Comparison of ENCODE assay signal across 23 mouse cellular contexts in the genomic region with DNA sequence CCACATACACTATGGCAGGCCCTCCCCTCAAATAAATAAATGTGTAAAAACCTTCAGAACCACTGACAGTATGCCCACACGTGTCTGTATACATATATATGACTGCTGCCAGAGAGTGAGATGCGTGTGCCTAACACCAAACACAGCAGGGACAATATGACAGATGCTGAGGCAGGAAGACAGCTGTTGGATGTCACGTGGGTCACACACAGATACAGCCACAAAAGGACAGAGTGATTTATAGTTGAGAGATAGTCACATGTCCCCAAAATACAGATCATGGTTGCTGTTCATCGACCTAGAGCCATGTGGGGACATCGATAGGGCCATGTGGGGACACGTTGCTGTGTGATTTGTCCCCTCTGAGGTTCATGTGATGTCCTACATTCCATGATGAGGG. TPM values are rescaled to one million over a fixed set of nuclear protein-coding genes. Genes with fewer than 3 reads are reported as not detected.
DNase-seq lines count a peak whose midpoint lies in the region; ATAC-seq and TF ChIP-seq lines count a peak whose summit lies in the region.
"Had no signal": no experiment of that assay in that cellular context is flagged by ENCODE, and none has a peak within 500 bp of the region (broad histone marks: within the 10 kb centered on the region; RNA-seq: fewer than 3 reads in every experiment).

No protein-coding gene starts in this region.

- no peak for ATAC-seq in lung, postnatal 0 days
- no peak for ATAC-seq in granulocyte monocyte progenitor cell, adult 5-6 weeks (replicated peaks; ENCODE audit: poor library complexity, severe bottlenecking)
- ATAC-seq: activated CD4-positive, CD25-positive, alpha-beta regulatory T cell, adult 4 months; CD4-positive, CD25-positive, alpha-beta regulatory T cell, adult 4 months; Patski had no signal

- H3K27me3 ChIP-seq in C2C12 (ENCODE audit: control insufficient read depth, insufficient read depth, insufficient read length) (no peaks in the 10 kb centered on the region), MEL (ENCODE audit: control insufficient read depth in 1 of 2, insufficient read depth in 2 of 2, low read length in 2 of 2) (no peaks in the 10 kb centered on the region), myocyte (ENCODE audit: control insufficient read depth, insufficient read depth, insufficient read length) (no peaks in the 10 kb centered on the region)
- H3K27me3 ChIP-seq in lung, postnatal 0 days (replicated peaks; ENCODE audit: insufficient read depth, low read length): no peaks in the 10 kb centered on the region
- H3K27me3 ChIP-seq: CH12.LX, Patski had no signal

- no peaks in the 10 kb centered on the region for H3K9me3 ChIP-seq in MEL (replicated peaks; ENCODE audit: insufficient read depth, low read length)
- H3K9me3 ChIP-seq in lung, postnatal 0 days (ENCODE audit: low read length): no peaks in the 10 kb centered on the region
- H3K9me3 ChIP-seq: G1E had no signal

- no peaks in the 10 kb centered on the region for H3K79me3 ChIP-seq in C2C12 (ENCODE audit: low read depth)

- H3ac ChIP-seq in C2C12 (ENCODE audit: control insufficient read depth, insufficient read length, low read depth) (no peak overlapping the region), myocyte (ENCODE audit: control insufficient read depth, insufficient read length) (no peak overlapping the region)

- no peak overlapping the region for H3K27ac ChIP-seq in MEL (ENCODE audit: control insufficient read depth, low read depth, low read length)
- H3K27ac ChIP-seq in lung, postnatal 0 days (ENCODE audit: low read length): no peak overlapping the region
- no peak overlapping the region for H3K27ac ChIP-seq in left cerebral cortex, adult 2 months

- no peaks in the 10 kb centered on the region for H3K4me1 ChIP-seq in MEL (ENCODE audit: control insufficient read depth in 1 of 2, insufficient read depth in 2 of 2, low read length in 2 of 2)
- no peaks in the 10 kb centered on the region for H3K4me1 ChIP-seq in lung, postnatal 0 days (ENCODE audit: insufficient read depth, low read depth, low read length)

- TF ChIP-seq EP300 in MEL (IDR thresholded peaks at IDR 0.05; ENCODE audit: low read depth in 1 of 2, low read length in 2 of 2): no peak
- TF ChIP-seq EP300 in lung, postnatal 0 days (IDR thresholded peaks at IDR 0.05): no peak

- no peak overlapping the region for H3K9ac ChIP-seq in MEL (ENCODE audit: control insufficient read depth, low read depth, low read length, poor library complexity, severe bottlenecking)
- no peak overlapping the region for H3K9ac ChIP-seq in lung, postnatal 0 days (replicated peaks; ENCODE audit: low read depth)

- TF ChIP-seq RAD21 in MEL (IDR thresholded peaks at IDR 0.05; ENCODE audit: low read depth, low read length): no peak

- TF ChIP-seq CTCF in C2C12 (IDR thresholded peaks at IDR 0.05; ENCODE audit: control insufficient read depth, insufficient read depth, insufficient read length): no peak
- TF ChIP-seq CTCF in MEL (IDR thresholded peaks at IDR 0.05 in 2 of 3, conservative IDR thresholded peaks at IDR 0.05 in 1 of 3; ENCODE audit: control insufficient read depth in 1 of 3, insufficient read depth in 1 of 3, low read depth in 2 of 3, low read length in 3 of 3, poor library complexity in 1 of 3, severe bottlenecking in 1 of 3): no peak
- TF ChIP-seq CTCF in lung, postnatal 0 days (IDR thresholded peaks at IDR 0.05): no peak
- TF ChIP-seq CTCF in left cerebral cortex, adult 2 months (IDR thresholded peaks at IDR 0.05): no peak

- 68% methylated on average over 6 of the region's 6 CpGs for WGBS in lung, postnatal 0 days

- H3K79me2 ChIP-seq in C2C12 (ENCODE audit: control insufficient read depth, insufficient read depth) (no peaks in the 10 kb centered on the region), MEL (ENCODE audit: control insufficient read depth, insufficient read depth, low read length, poor library complexity) (no peaks in the 10 kb centered on the region), myocyte (ENCODE audit: control insufficient read depth, insufficient read depth) (no peaks in the 10 kb centered on the region)

- TF ChIP-seq POLR2A in MEL (IDR thresholded peaks at IDR 0.05; ENCODE audit: control insufficient read depth in 1 of 2, insufficient read depth in 1 of 2, low read depth in 1 of 2, low read length in 2 of 2, poor library complexity in 1 of 2) (no peak), myocyte (IDR thresholded peaks at IDR 0.05; ENCODE audit: insufficient read length, low read depth) (no peak)

- H3K4me2 ChIP-seq in myocyte (ENCODE audit: low read depth): no peak overlapping the region
- H3K4me2 ChIP-seq in lung, postnatal 0 days (replicated peaks; ENCODE audit: low read depth, low read length): no peak overlapping the region

- H3K4me3 ChIP-seq in C2C12 (ENCODE audit: insufficient read depth, poor library complexity, severe bottlenecking) (no peak overlapping the region), MEL (ENCODE audit: control insufficient read depth in 1 of 2, insufficient read depth in 1 of 2, low read depth in 2 of 2, low read length in 2 of 2) (no peak overlapping the region), myocyte (no peak overlapping the region)
- H3K4me3 ChIP-seq in lung, postnatal 0 days (ENCODE audit: low read depth, low read length): no peak overlapping the region
- H3K4me3 ChIP-seq in left cerebral cortex, adult 2 months: no peak overlapping the region

- intact Hi-C loops in left cerebral cortex, adult 2 months (cut with DNase I): no loop called here

- H3K36me3 ChIP-seq in C2C12 (ENCODE audit: control insufficient read depth, insufficient read depth) (peaks cover 4% of the 10 kb centered on the region), MEL (ENCODE audit: control insufficient read depth in 1 of 2, insufficient read depth in 2 of 2, low read length in 2 of 2) (peaks cover 0 to 3% of the 10 kb centered on the region in 2 experiments; a peak in 1 of 4 replicates), myocyte (ENCODE audit: control insufficient read depth, insufficient read depth) (no peaks in the 10 kb centered on the region)
- peaks cover 10% of the 10 kb centered on the region for H3K36me3 ChIP-seq in lung, postnatal 0 days (ENCODE audit: insufficient read depth, low read length)

- DNase-seq in MEL (ENCODE audit: low read depth, low spot score): no peak
- no peak for DNase-seq in lung, postnatal 0 days (ENCODE audit: low spot score)
- no peak for DNase-seq in left cerebral cortex, adult 2 months (ENCODE audit: extremely low spot score in 1 of 2, low spot score in 2 of 2)
- DNase-seq: adrenal gland, adult 2 months; adrenal gland, adult 8-10 months; adrenal gland, postnatal 10 days; adrenal gland, postnatal 14 days; adrenal gland, postnatal 25 days; adrenal gland, postnatal 36 days; B cell, adult 2 months; cerebellum, adult 11 months; cerebellum, adult 11-12 months; cerebellum, adult 18-20 months; cerebellum, adult 2 months; cerebellum, adult 8-10 months had no signal

RNA-seq across cellular contexts. Expression of gene Tyk2, which starts 14.0 kb away (rescaled TPM):
- polyA plus RNA-seq in C2C12 (2012; fragmentation: generic; extraction: Trizol) (8.7 TPM), MEL (2012; ENCODE audit: insufficient read depth in 1 of 2, insufficient read length in 2 of 2, low read depth in 1 of 2, low replicate concordance in 2 of 2, missing spikeins in 1 of 2) (10 to 100 TPM in 1 of 2 experiments, not detected in 1; 63.3 TPM), myocyte (2012; fragmentation: generic; extraction: Trizol) (11.4 TPM)
- 43.8 and 45.6 TPM in 2 replicates for total RNA-seq in MEL (2012; rRNA removed)
- polyA plus RNA-seq in lung, postnatal 0 days (2015; fragmentation: Nextera tagmentation; extraction: Ambion mirVana): 10.9 and 12.5 TPM in 2 replicates
- 27.1 and 28.6 TPM in 2 replicates for total RNA-seq in granulocyte monocyte progenitor cell, adult 5-6 weeks (2014; fragmentation: Nextera tagmentation)
- 19.0 and 19.8 TPM in 2 replicates for total RNA-seq in granulocyte monocyte progenitor cell, adult 5-6 weeks (2017)
- total RNA-seq in left cerebral cortex, adult 2 months (2021): 10 to 100 TPM; 13.2 to 14.6 TPM

RNA-seq across cellular contexts. Expression of gene Raver1, which starts 25.3 kb away (rescaled TPM):
- 49.2 TPM for polyA plus RNA-seq in C2C12 (2012; fragmentation: generic; extraction: Trizol)
- 50.0 and 60.1 TPM in 2 replicates for total RNA-seq in MEL (2012; rRNA removed)
- polyA plus RNA-seq in MEL (2012; ENCODE audit: insufficient read depth in 1 of 2, insufficient read length in 2 of 2, low read depth in 1 of 2, low replicate concordance in 2 of 2, missing spikeins in 1 of 2): 100 to 1,000 TPM in 1 of 2 experiments, not detected in 1; 291 TPM
- 24.6 TPM for polyA plus RNA-seq in myocyte (2012; fragmentation: generic; extraction: Trizol)
- polyA plus RNA-seq in lung, postnatal 0 days (2015; fragmentation: Nextera tagmentation; extraction: Ambion mirVana): 15.3 and 16.8 TPM in 2 replicates
- total RNA-seq in granulocyte monocyte progenitor cell, adult 5-6 weeks (2014; fragmentation: Nextera tagmentation): 59.8 and 74.1 TPM in 2 replicates
- total RNA-seq in granulocyte monocyte progenitor cell, adult 5-6 weeks (2017): 19.6 and 22.9 TPM in 2 replicates
- 10 to 100 TPM; 28.0 to 29.0 TPM for total RNA-seq in left cerebral cortex, adult 2 months (2021)

RNA-seq across cellular contexts. Expression of gene Gm38431, which starts 25.3 kb away (rescaled TPM):
- polyA plus RNA-seq in C2C12 (2012; fragmentation: generic; extraction: Trizol) (1.3 TPM), MEL (2012; ENCODE audit: insufficient read depth in 1 of 2, insufficient read length in 2 of 2, low read depth in 1 of 2, low replicate concordance in 2 of 2, missing spikeins in 1 of 2) (100 to 1,000 TPM in 1 of 2 experiments, 10 to 100 TPM in 1; 38.9 to 191 TPM), myocyte (2012; fragmentation: generic; extraction: Trizol) (2.2 TPM)
- 42.1 and 47.8 TPM in 2 replicates for total RNA-seq in MEL (2012; rRNA removed)
- polyA plus RNA-seq in lung, postnatal 0 days (2015; fragmentation: Nextera tagmentation; extraction: Ambion mirVana): 0.60 and 0.69 TPM in 2 replicates
- 61.0 and 67.3 TPM in 2 replicates for total RNA-seq in granulocyte monocyte progenitor cell, adult 5-6 weeks (2014; fragmentation: Nextera tagmentation)
- 5.5 and 7.5 TPM in 2 replicates for total RNA-seq in granulocyte monocyte progenitor cell, adult 5-6 weeks (2017)
- total RNA-seq in left cerebral cortex, adult 2 months (2021): 1 to 10 TPM; 2.2 to 4.2 TPM

RNA-seq across cellular contexts. Expression of gene Cdc37, which starts 32.7 kb away (rescaled TPM):
- polyA plus RNA-seq in C2C12 (2012; fragmentation: generic; extraction: Trizol) (342 TPM), MEL (2012; ENCODE audit: insufficient read depth in 1 of 2, insufficient read length in 2 of 2, low read depth in 1 of 2, low replicate concordance in 2 of 2, missing spikeins in 1 of 2) (1,000 to 10,000 TPM in 1 of 2 experiments, 100 to 1,000 TPM in 1; 914 to 1,631 TPM), myocyte (2012; fragmentation: generic; extraction: Trizol) (288 TPM)
- 751 and 779 TPM in 2 replicates for total RNA-seq in MEL (2012; rRNA removed)
- polyA plus RNA-seq in lung, postnatal 0 days (2015; fragmentation: Nextera tagmentation; extraction: Ambion mirVana): 165 and 171 TPM in 2 replicates
- total RNA-seq in granulocyte monocyte progenitor cell, adult 5-6 weeks (2014; fragmentation: Nextera tagmentation): 120 and 157 TPM in 2 replicates
- total RNA-seq in granulocyte monocyte progenitor cell, adult 5-6 weeks (2017): 285 and 306 TPM in 2 replicates
- total RNA-seq in left cerebral cortex, adult 2 months (2021): 100 to 1,000 TPM; 141 to 143 TPM

RNA-seq across cellular contexts. Expression of gene Fdx1l, which starts 43.7 kb away (rescaled TPM):
- 109 TPM for polyA plus RNA-seq in C2C12 (2012; fragmentation: generic; extraction: Trizol)
- total RNA-seq in MEL (2012; rRNA removed): 198 and 247 TPM in 2 replicates
- polyA plus RNA-seq in MEL (2012; ENCODE audit: insufficient read depth in 1 of 2, insufficient read length in 2 of 2, low read depth in 1 of 2, low replicate concordance in 2 of 2, missing spikeins in 1 of 2): 100 to 1,000 TPM; 305 to 361 TPM
- 75.0 TPM for polyA plus RNA-seq in myocyte (2012; fragmentation: generic; extraction: Trizol)
- polyA plus RNA-seq in lung, postnatal 0 days (2015; fragmentation: Nextera tagmentation; extraction: Ambion mirVana): 36.7 and 40.9 TPM in 2 replicates
- 23.5 and 39.7 TPM in 2 replicates for total RNA-seq in granulocyte monocyte progenitor cell, adult 5-6 weeks (2014; fragmentation: Nextera tagmentation)
- total RNA-seq in granulocyte monocyte progenitor cell, adult 5-6 weeks (2017): 56.5 and 59.4 TPM in 2 replicates
- 10 to 100 TPM; 62.4 to 64.3 TPM for total RNA-seq in left cerebral cortex, adult 2 months (2021)

Comparison
In these comparisons a context has a peak if more than half of its experiments do, and no peak if none do; other contexts are left out.
1. RNA of gene Gm38431, which starts 25.3 kb away (polyA plus RNA-seq): 38.9 to 191 TPM in MEL; 2.2 TPM in myocyte (single experiment), 1.3 TPM in C2C12 (single experiment) and 0.60 to 0.69 TPM in lung, postnatal 0 days; every median in the first group is over 10 times any median in the second.